Mouse (Mus musculus) stomach, postnatal 0 days (tissue): Measurements from ENCODE around the gene Cdc27.

ENCODE experiments used
- CTCF ChIP-seq: IDR thresholded peaks from 2 replicates; pipeline ENCODE4 v1.5.1; 2016; ENCODE audit warnings: antibody characterized with exemption, low read depth, mild to moderate bottlenecking, moderate library complexity
- EP300 ChIP-seq: optimal IDR thresholded peaks from 2 replicates; pipeline ENCODE3; 2016; ENCODE audit warnings: antibody characterized with exemption

GRCm38 (mm10) chr11:104596365-104596764 is 45.9 kb upstream of the Cdc27 start:
- TF ChIP-seq CTCF = no peak
- no peak for TF ChIP-seq EP300
